Mouse (Mus musculus): ENCODE measurements around the gene Izumo4. TPM values are rescaled to one million over a fixed set of nuclear protein-coding genes. Genes with fewer than 3 reads are reported as not detected.

The Izumo4 gene
- polyA plus RNA-seq, 1 experiment from 2014 or later = 24.5 TPM

DNA sequence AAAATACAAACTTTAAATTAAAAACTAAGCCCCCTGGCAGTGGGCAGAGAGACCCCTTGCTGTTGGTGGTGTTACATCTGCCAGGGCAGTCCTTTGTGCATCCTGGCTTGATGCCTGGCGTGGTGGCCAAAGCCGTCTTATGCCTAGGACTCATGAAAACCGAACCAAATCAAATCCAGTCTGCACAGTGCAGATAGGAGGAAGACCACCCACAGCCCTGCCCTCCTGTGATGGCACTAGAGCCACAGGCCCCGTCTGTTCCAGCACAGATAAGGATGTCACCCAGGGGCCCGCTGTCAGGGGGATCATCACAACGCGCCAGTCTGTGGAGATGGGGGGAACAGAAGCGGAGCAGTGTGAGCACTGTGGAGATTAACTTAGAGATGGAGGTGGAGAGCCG, 4.2 kb upstream of the Izumo4 start:
- ATAC-seq (replicated peaks; ENCODE audit: low FRiP score, low read depth) (no peak), DNase-seq (ENCODE audit: low spot score) (no peak)
- no peaks in the 10 kb centered on the region for H3K9me3 ChIP-seq (replicated peaks; ENCODE audit: low read length)
- H3K4me3 ChIP-seq (replicated peaks; ENCODE audit: low read depth, low read length) = no peak overlapping the region
- peaks cover 37% of the 10 kb centered on the region for H3K4me1 ChIP-seq (replicated peaks; ENCODE audit: insufficient read depth, low read length)
- H3K27me3 ChIP-seq (ENCODE audit: insufficient read depth, low read length) = no peaks in the 10 kb centered on the region
- no peak for TF ChIP-seq CTCF (IDR thresholded peaks at IDR 0.05; ENCODE audit: low read depth)
- WGBS = 92% methylated on average over 9 of the region's 9 CpGs
- no peak overlapping the region for H3K27ac ChIP-seq
- no peak overlapping the region for H3K4me2 ChIP-seq (ENCODE audit: low read length)
- H3K36me3 ChIP-seq (ENCODE audit: insufficient read depth, low read length) = 0 out of 2 replicates have a peak, but pooled peaks cover 4% of the 10 kb centered on the region
- no peak overlapping the region for H3K9ac ChIP-seq (ENCODE audit: low read depth, low read length)

DNA sequence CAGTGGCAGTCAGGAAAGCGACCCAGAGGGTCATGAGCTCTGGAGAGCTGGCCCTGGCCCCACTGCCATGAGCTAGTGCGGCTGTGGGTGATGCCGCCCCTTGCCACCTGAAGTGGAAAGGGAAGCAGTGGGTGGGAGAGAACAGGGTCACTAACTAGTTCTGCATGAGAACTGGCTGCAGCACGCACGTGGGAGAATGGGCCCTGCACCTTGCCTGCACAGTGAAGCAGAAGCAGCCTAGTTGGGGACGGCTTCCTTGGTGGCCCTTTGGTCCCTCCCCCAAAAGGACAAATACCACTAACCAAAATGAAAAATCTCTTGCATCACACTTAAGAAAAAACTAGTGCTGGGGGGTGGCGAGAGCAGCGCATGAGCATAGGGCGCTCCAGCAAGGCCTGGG, 3.4 kb upstream of the Izumo4 start:
- Histone ChIP-seq H3K9ac (ENCODE audit: low read depth, low read length) (no peak overlapping the region), H3K27ac (no peak overlapping the region), H3K36me3 (ENCODE audit: insufficient read depth, low read length) (0 out of 2 replicates have a peak, but pooled peaks cover 4% of the 10 kb centered on the region), H3K4me2 (ENCODE audit: low read length) (no peak overlapping the region), H3K4me1 (replicated peaks; ENCODE audit: insufficient read depth, low read length) (peaks cover 45% of the 10 kb centered on the region), H3K27me3 (ENCODE audit: insufficient read depth, low read length) (no peaks in the 10 kb centered on the region), H3K4me3 (replicated peaks; ENCODE audit: low read depth, low read length) (no peak overlapping the region), H3K9me3 (replicated peaks; ENCODE audit: low read length) (no peaks in the 10 kb centered on the region)
- TF ChIP-seq CTCF (IDR thresholded peaks at IDR 0.05; ENCODE audit: low read depth) = no peak
- no peak for DNase-seq (ENCODE audit: low spot score)
- no peak for ATAC-seq (replicated peaks; ENCODE audit: low FRiP score, low read depth)
- WGBS = 85% methylated on average over 9 of the region's 9 CpGs

- no peak overlapping the region for H3K9ac ChIP-seq (ENCODE audit: low read depth, low read length)
- ATAC-seq (replicated peaks; ENCODE audit: low FRiP score, low read depth) = no peak
- 0 out of 2 replicates have a peak overlapping the region, but pooled peaks have one; percentile 78 for H3K4me2 ChIP-seq (ENCODE audit: low read length)
These were observed 1.9 kb upstream of the Izumo4 start for GRCm38 (mm10) chr10:80700038-80700504.

GRCm38 (mm10) chr10:80700732-80701131, 1.3 kb upstream of the Izumo4 start:
- no peaks in the 10 kb centered on the region for H3K9me3 ChIP-seq (replicated peaks; ENCODE audit: low read length)
- DNase-seq (ENCODE audit: low spot score) (no peak), ATAC-seq (replicated peaks; ENCODE audit: low FRiP score, low read depth) (no peak)
- H3K27me3 ChIP-seq (ENCODE audit: insufficient read depth, low read length) = no peaks in the 10 kb centered on the region
- H3K9ac ChIP-seq (ENCODE audit: low read depth, low read length) = no peak overlapping the region
- H3K36me3 ChIP-seq (ENCODE audit: insufficient read depth, low read length) = 0 out of 2 replicates have a peak, but pooled peaks cover 4% of the 10 kb centered on the region
- H3K4me3 ChIP-seq (replicated peaks; ENCODE audit: low read depth, low read length) = peak overlapping the region; percentile 57
- H3K4me1 ChIP-seq (replicated peaks; ENCODE audit: insufficient read depth, low read length) = peaks cover 38% of the 10 kb centered on the region
- peak overlapping the region; percentile 78 for H3K4me2 ChIP-seq (ENCODE audit: low read length)
- no peak for TF ChIP-seq CTCF (IDR thresholded peaks at IDR 0.05; ENCODE audit: low read depth)
- WGBS = 36% methylated on average over 4 of the region's 4 CpGs
- no peak overlapping the region for H3K27ac ChIP-seq

More at GRCm38 (mm10) chr10:80700038-80700504, 1.9 kb upstream of the Izumo4 start:
- DNase-seq (ENCODE audit: low spot score) = no peak
- TF ChIP-seq CTCF (IDR thresholded peaks at IDR 0.05; ENCODE audit: low read depth) = no peak
- no peaks in the 10 kb centered on the region for H3K27me3 ChIP-seq (ENCODE audit: insufficient read depth, low read length)
- no peaks in the 10 kb centered on the region for H3K9me3 ChIP-seq (replicated peaks; ENCODE audit: low read length)
- H3K27ac ChIP-seq = no peak overlapping the region
- WGBS = 78% methylated on average over 7 of the region's 7 CpGs
- no peak overlapping the region for H3K4me3 ChIP-seq (replicated peaks; ENCODE audit: low read depth, low read length)
- H3K36me3 ChIP-seq (ENCODE audit: insufficient read depth, low read length) = 0 out of 2 replicates have a peak, but pooled peaks cover 4% of the 10 kb centered on the region
- H3K4me1 ChIP-seq (replicated peaks; ENCODE audit: insufficient read depth, low read length) = peaks cover 43% of the 10 kb centered on the region

DNA sequence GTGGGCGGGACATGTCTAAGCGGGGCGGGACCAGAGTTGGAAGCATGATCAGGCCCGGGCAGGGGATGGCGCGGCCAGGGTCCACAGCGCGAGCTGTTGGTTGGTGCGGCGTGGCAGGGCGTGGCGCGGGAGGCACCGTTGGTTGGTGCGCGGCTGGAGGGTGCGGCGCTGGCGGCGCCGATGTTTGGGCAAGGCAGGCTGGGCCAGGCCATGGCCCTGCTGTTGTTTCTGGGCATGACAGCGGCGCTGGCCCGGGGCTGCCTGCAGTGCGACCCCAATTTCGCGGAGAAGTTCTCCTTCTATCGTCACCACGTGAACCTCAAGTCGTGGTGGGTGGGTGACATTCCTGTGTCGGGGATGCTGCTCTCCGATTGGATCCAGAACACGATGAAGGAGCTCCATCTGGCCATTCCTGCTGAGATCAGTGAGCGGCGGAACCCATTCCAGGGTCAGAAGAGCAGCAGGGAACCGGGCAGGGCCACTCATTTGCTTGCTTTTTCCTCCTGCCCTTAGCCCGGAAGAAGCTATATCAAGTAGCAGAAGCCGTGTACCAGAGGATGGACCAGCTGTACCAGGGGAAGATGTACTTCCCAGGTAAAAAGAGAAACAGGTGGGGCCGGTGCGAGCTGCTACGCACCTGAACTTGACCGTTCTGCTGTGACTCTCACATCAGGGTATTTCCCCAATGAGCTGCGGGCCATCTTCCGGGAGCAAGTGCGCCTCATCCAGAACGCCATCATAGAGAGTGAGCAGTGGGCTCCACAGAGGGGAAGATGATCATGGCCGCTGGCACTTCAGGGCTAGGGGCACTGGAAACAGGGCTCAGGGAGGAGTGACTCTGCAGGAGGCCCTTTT, 779 bp downstream of the Izumo4 start:
- 1% methylated on average over 47 of the region's 47 CpGs for WGBS
- H3K4me3 ChIP-seq (replicated peaks; ENCODE audit: low read depth, low read length) = peak overlapping the region; percentile 57
- peak overlapping the region; percentile 59 for H3K9ac ChIP-seq (ENCODE audit: low read depth, low read length)
- peak overlapping the region; percentile 75 for H3K27ac ChIP-seq
- H3K9me3 ChIP-seq (replicated peaks; ENCODE audit: low read length) = no peaks in the 10 kb centered on the region
- TF ChIP-seq CTCF (IDR thresholded peaks at IDR 0.05; ENCODE audit: low read depth) = no peak; the same call in 1 of the 2 replicates
- no peaks in the 10 kb centered on the region for H3K27me3 ChIP-seq (ENCODE audit: insufficient read depth, low read length)
- DNase-seq (ENCODE audit: low spot score) (peak; percentile 96), ATAC-seq (replicated peaks; ENCODE audit: low FRiP score, low read depth) (peak; percentile 87)
- H3K4me2 ChIP-seq (ENCODE audit: low read length) = peak overlapping the region; percentile 78
- peaks cover 17% of the 10 kb centered on the region for H3K36me3 ChIP-seq (ENCODE audit: insufficient read depth, low read length)
- peaks cover 24% of the 10 kb centered on the region for H3K4me1 ChIP-seq (replicated peaks; ENCODE audit: insufficient read depth, low read length)

- Histone ChIP-seq H3K36me3 (ENCODE audit: insufficient read depth, low read length) (peaks cover 23% of the 10 kb centered on the region), H3K4me2 (ENCODE audit: low read length) (peak overlapping the region; percentile 78), H3K27me3 (ENCODE audit: insufficient read depth, low read length) (no peaks in the 10 kb centered on the region), H3K9me3 (replicated peaks; ENCODE audit: low read length) (no peaks in the 10 kb centered on the region), H3K9ac (ENCODE audit: low read depth, low read length) (peak overlapping the region; percentile 59; the same call in 1 of the 2 replicates), H3K27ac (no peak overlapping the region), H3K4me1 (replicated peaks; ENCODE audit: insufficient read depth, low read length) (peaks cover 24% of the 10 kb centered on the region), H3K4me3 (replicated peaks; ENCODE audit: low read depth, low read length) (peak overlapping the region; percentile 57)
- no peak for TF ChIP-seq CTCF (IDR thresholded peaks at IDR 0.05; ENCODE audit: low read depth)
- no peak for DNase-seq (ENCODE audit: low spot score)
- 81% methylated on average over 5 of the region's 5 CpGs for WGBS
- no peak for ATAC-seq (replicated peaks; ENCODE audit: low FRiP score, low read depth)
These were observed 1.7 kb downstream of the Izumo4 start for GRCm38 (mm10) chr10:80703643-80704042.

Measured in kidney, postnatal 0 days (tissue).